Mouse (Mus musculus) G1E-ER4 (cell line): Measurements from ENCODE around the gene Gfer. TPM values are rescaled to one million over a fixed set of nuclear protein-coding genes. Genes with fewer than 3 reads are reported as not detected.

ENCODE experiments used
- GATA1 ChIP-seq: IDR thresholded peaks from one replicate; pipeline ENCODE4 v1.8.0; 2012; ENCODE audit warnings: low read length, inconsistent platforms
- polyA plus RNA-seq: library from polyadenylated mRNA; stranded (reverse); fragments of >175 nt; gene quantifications from 2 replicates; pipeline ENCODE4 v1.2.3, GENCODE M21; 2012

Gfer gene
- polyA plus RNA-seq, result 149 and 186 TPM in 2 replicates

DNA sequence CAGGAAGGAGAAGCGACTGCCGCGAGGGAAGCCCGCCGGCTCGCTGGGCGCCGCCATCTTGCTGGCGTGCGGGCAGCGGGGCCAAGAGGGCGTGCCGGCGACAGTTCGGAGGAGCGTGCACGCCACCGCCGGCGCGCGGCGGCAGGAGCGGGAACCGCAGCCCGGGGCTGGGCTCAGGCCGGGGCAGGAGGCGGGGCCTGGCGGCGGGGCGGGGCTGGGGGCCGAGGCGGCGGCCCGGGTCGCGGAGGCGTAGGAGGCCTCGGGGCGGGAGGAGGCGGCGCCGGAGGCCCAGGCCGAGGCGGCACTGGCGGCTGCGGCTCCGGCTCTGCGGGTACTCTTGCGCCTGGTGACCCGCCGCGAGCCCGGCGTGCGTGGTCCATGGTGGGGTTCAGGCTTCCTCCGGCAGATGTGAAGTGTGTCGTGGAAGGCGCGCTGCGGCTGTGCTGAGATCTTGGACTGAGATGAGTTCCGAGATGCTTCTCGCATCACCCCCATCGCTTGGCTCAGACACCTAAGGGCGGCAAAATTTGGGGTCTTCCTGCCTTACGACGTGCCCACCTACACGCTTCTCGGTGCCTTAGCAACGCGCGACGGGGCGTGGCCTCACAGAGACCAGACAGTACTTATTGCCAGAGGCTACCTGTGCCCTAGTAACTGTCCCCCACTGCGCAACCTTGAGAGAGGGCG is at the start of gene Gfer, which contains the start of gene Noxo1:
Gene Gfer, minus strand, starts transcription at position 146 of the 687 bp plus-strand sequence.
Gene Noxo1, plus strand, starts transcription at position 224 of the 687 bp plus-strand sequence.
- no peak for TF ChIP-seq GATA1

GRCm38 (mm10) chr17:24744381-24744780 is 48.4 kb upstream of the Gfer start:
- TF ChIP-seq GATA1, result no peak

DNA sequence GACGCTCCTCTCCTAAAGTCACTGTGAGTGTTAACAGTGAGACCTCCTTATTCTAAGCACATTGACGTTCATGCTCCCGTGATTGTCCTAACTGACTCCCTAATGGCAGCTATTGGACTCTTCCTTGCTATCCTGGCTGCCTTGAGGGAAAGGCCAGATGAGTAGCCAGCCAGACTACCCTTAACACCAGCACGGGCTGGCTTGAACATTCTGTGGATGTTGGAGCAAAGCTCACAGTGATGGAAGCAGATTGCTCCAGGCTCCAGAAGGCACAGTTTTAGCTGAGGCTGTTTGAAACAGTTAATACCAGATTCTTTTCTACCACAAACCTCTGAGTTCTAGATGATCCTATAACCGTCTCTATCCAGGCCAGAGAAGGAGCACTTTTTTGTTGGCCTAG is 47.9 kb upstream of the Gfer start:
- no peak for TF ChIP-seq GATA1

DNA sequence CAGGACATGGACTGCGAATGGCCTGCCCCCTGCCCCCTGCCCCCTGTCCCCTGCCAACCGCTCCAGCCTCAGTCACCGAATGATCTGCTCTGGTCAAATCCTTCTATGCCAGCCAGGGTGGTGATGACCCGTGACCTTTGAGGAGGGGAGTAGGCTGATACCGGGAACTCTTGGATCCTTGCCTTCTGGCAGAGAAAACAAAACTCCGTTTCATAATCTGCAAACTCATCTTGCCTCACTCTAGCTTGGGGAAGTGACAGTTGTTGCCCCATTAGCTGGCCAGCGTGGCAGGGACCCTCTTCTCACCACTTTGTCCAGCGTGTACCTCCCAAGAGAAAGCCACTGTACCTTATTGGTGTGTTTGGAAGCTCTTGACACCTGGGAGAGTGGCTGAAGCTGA is 46.4 kb upstream of the Gfer start:
- TF ChIP-seq GATA1, result no peak

GRCm38 (mm10) chr17:24739926-24740325 is 44.0 kb upstream of the Gfer start:
- TF ChIP-seq GATA1, result no peak

GRCm38 (mm10) chr17:24738238-24738637 is 42.3 kb upstream of the Gfer start:
- no peak for TF ChIP-seq GATA1

GRCm38 (mm10) chr17:24737135-24737810 is 41.3 kb upstream of the Gfer start:
- no peak for TF ChIP-seq GATA1

GRCm38 (mm10) chr17:24736330-24737051 is 40.5 kb upstream of the Gfer start, which contains the start of gene Msrb1:
Msrb1 (plus strand) TSS chr17:24736642.
- no peak for TF ChIP-seq GATA1

DNA sequence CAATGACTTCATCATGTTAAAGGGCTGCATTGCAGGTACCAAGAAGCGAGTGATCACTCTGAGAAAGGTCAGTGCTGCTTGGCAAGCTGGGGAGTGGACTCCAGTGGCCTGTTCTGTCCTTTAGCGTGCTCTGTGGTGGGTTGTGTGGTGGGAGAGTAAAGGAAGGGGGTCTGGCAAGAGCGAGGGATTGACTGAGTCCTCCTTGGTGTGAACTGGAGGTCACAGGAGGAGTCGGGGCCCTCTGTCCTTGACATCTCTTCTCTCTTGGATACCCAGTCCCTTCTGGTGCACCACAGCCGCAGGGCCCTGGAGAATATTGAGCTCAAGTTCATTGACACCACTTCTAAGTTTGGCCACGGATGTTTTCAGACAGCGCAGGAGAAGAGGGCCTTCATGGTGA is 39.5 kb upstream of the Gfer start:
- TF ChIP-seq GATA1, result no peak

DNA sequence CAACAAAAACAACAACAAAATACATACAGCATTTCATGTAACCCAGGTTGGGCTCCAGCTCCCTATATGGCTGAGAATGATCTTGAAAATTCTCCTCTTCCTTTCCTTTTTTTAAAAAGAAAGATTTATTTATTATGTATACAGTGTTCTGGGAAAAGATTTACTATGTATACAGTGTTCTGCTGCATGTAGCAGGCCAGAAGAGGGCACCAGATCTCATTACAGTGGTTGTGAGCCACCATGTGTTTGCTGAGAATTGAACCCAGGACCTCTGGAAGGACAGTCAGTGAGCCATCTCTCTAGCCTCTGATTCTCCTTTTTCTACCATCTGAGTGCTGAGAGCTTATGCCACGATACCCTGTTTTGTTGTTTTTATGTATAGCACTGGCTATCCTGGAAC is 38.6 kb upstream of the Gfer start:
- no peak for TF ChIP-seq GATA1

GRCm38 (mm10) chr17:24733434-24734050 is 37.6 kb upstream of the Gfer start:
- no peak for TF ChIP-seq GATA1

- no peak for TF ChIP-seq GATA1
These were observed 36.4 kb upstream of the Gfer start for GRCm38 (mm10) chr17:24732233-24732935.

GRCm38 (mm10) chr17:24730787-24731186 is 34.8 kb upstream of the Gfer start:
- TF ChIP-seq GATA1, result no peak

DNA sequence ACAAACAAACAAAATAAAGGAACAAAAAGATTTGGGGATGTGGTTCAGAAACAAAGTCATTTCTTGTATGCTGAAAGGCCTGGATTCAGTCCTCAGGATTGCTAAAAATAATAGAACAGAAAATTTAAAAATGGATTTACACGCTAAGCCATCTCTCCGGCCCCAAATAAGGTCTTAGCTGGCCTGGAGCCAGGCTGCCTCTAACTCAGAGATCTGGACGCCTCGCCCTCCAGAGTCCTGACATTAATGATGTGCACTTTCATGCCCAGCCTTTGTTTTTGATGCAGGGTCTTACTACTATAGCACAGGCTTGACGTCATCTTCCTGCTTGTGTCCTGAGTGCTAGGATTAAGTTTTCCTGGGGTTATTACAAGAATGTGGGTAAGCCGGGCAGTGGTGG is 33.1 kb upstream of the Gfer start:
- no peak for TF ChIP-seq GATA1

DNA sequence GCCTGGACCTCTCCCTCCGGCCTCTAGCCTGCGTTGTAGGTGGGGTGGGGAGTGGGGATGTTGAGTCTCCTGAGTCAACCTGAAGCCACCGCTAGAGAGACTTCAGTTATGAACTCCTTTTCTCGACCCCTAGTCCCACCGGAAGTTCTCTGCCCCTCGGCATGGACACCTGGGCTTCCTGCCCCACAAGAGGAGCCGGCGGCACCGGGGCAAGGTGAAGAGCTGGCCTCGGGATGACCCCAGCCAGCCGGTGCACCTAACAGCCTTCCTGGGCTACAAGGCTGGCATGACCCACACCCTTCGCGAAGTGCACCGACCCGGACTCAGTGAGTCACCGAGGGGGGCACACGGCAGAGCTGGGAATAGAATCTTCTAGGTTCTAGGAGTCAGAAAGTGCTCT is 32.2 kb upstream of the Gfer start:
- TF ChIP-seq GATA1, result no peak
